Mouse (Mus musculus): ENCODE data around the gene Hmg20b. TPM values are rescaled to one million over a fixed set of nuclear protein-coding genes. Genes with fewer than 3 reads are reported as not detected.

The Hmg20b gene
- polyA plus RNA-seq, 1 experiment from 2014 or later = 69.0 TPM

GRCm38 (mm10) chr10:81366477-81367206, 16.4 kb upstream of the Hmg20b start:
- Histone ChIP-seq H3K9ac (ENCODE audit: low read depth, low read length) (peak overlapping the region; percentile 29; the same call in 1 of the 2 replicates), H3K4me2 (ENCODE audit: low read depth, low read length) (no peak overlapping the region), H3K27ac (ENCODE audit: low read length) (peak overlapping the region; percentile 46), H3K9me3 (ENCODE audit: control insufficient read depth, low read length) (no peaks in the 10 kb centered on the region), H3K4me3 (ENCODE audit: low read length) (no peak overlapping the region), H3K36me3 (ENCODE audit: control insufficient read depth, insufficient read depth, low read length) (peaks cover 51% of the 10 kb centered on the region), H3K4me1 (ENCODE audit: control insufficient read depth, insufficient read depth, low read length) (peaks cover 46% of the 10 kb centered on the region), H3K27me3 (replicated peaks; ENCODE audit: control insufficient read depth, insufficient read depth, low read length) (peaks cover 4% of the 10 kb centered on the region; the same call in 1 of the 2 replicates)
- peak; percentile 32 for ATAC-seq
- WGBS = 70% methylated on average over 6 of the region's 6 CpGs

- H3K4me3 ChIP-seq (ENCODE audit: low read length) = peak within 1 kb of the TSS; percentile 38
- peaks cover 52% of the 10 kb centered on the region for H3K4me1 ChIP-seq (ENCODE audit: control insufficient read depth, insufficient read depth, low read length)
- WGBS = 28% methylated on average over 12 of the region's 12 CpGs
- H3K9me3 ChIP-seq (ENCODE audit: control insufficient read depth, low read length) = no peaks in the 10 kb centered on the region
- H3K9ac ChIP-seq (ENCODE audit: low read depth, low read length) = peak within 1 kb of the TSS; percentile 61
- ATAC-seq = peak; percentile 53
- H3K27me3 ChIP-seq (replicated peaks; ENCODE audit: control insufficient read depth, insufficient read depth, low read length) = peaks cover 4% of the 10 kb centered on the region; the same call in 1 of the 2 replicates
- peaks cover 53% of the 10 kb centered on the region for H3K36me3 ChIP-seq (ENCODE audit: control insufficient read depth, insufficient read depth, low read length)
- H3K4me2 ChIP-seq (ENCODE audit: low read depth, low read length) = peak within 1 kb of the TSS; percentile 44
- peak within 1 kb of the TSS; percentile 46 for H3K27ac ChIP-seq (ENCODE audit: low read length)
These were observed 15.6 kb upstream of the Hmg20b start, which contains the start of gene 4930404N11Rik for GRCm38 (mm10) chr10:81365672-81366476. TSS of gene 4930404N11Rik (minus strand) at chr10:81365816.

DNA sequence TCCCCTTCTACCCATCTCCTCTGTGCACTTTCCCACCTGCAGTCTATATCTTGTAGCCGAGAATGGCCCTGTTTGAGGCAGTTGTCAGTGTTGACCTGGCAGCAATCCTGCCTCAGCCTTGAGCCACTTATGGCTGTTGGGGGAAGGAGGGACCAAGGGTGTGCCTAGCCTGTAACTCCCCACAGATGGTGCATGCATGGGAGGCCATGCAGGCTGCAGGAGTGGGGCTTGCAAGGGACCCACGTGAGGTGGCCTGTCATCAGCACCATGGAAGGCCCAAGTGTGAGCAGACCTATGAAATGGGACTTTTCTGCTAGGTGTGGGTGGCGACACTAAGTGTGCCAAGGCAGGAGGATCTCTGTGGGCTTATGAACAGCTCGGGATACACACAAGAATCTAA, 14.8 kb upstream of the Hmg20b start:
- ATAC-seq = peak; percentile 19; the same call in 1 of the 2 replicates
- Histone ChIP-seq H3K4me2 (ENCODE audit: low read depth, low read length) (no peak overlapping the region), H3K9me3 (ENCODE audit: control insufficient read depth, low read length) (no peaks in the 10 kb centered on the region), H3K27ac (ENCODE audit: low read length) (peak overlapping the region; percentile 46), H3K27me3 (replicated peaks; ENCODE audit: control insufficient read depth, insufficient read depth, low read length) (peaks cover 4% of the 10 kb centered on the region; the same call in 1 of the 2 replicates), H3K4me3 (ENCODE audit: low read length) (no peak overlapping the region), H3K4me1 (ENCODE audit: control insufficient read depth, insufficient read depth, low read length) (peaks cover 58% of the 10 kb centered on the region), H3K9ac (ENCODE audit: low read depth, low read length) (peak overlapping the region; percentile 61; the same call in 1 of the 2 replicates), H3K36me3 (ENCODE audit: control insufficient read depth, insufficient read depth, low read length) (peaks cover 47% of the 10 kb centered on the region)
- 37% methylated on average over 4 of the region's 4 CpGs for WGBS

GRCm38 (mm10) chr10:81364666-81365065, 14.4 kb upstream of the Hmg20b start:
- H3K36me3 ChIP-seq (ENCODE audit: control insufficient read depth, insufficient read depth, low read length) = peaks cover 44% of the 10 kb centered on the region
- peak overlapping the region; percentile 46; the same call in 1 of the 2 replicates for H3K27ac ChIP-seq (ENCODE audit: low read length)
- peak; percentile 21 for ATAC-seq

GRCm38 (mm10) chr10:81363436-81364346, 13.4 kb upstream of the Hmg20b start:
- H3K9ac ChIP-seq (ENCODE audit: low read depth, low read length) = peak overlapping the region; percentile 61
- peaks cover 4% of the 10 kb centered on the region; the same call in 1 of the 2 replicates for H3K27me3 ChIP-seq (replicated peaks; ENCODE audit: control insufficient read depth, insufficient read depth, low read length)
- H3K4me1 ChIP-seq (ENCODE audit: control insufficient read depth, insufficient read depth, low read length) = peaks cover 66% of the 10 kb centered on the region
- no peak overlapping the region; the same call in 1 of the 2 replicates for H3K27ac ChIP-seq (ENCODE audit: low read length)
- ATAC-seq = no peak
- H3K9me3 ChIP-seq (ENCODE audit: control insufficient read depth, low read length) = no peaks in the 10 kb centered on the region
- 15% methylated on average over 54 of the region's 54 CpGs for WGBS
- peaks cover 34% of the 10 kb centered on the region for H3K36me3 ChIP-seq (ENCODE audit: control insufficient read depth, insufficient read depth, low read length)
- H3K4me3 ChIP-seq (ENCODE audit: low read length) = peak overlapping the region; percentile 38
- peak overlapping the region; percentile 44 for H3K4me2 ChIP-seq (ENCODE audit: low read depth, low read length)

More at GRCm38 (mm10) chr10:81364666-81365065, 14.4 kb upstream of the Hmg20b start:
- Histone ChIP-seq H3K9ac (ENCODE audit: low read depth, low read length) (peak overlapping the region; percentile 61), H3K4me1 (ENCODE audit: control insufficient read depth, insufficient read depth, low read length) (peaks cover 61% of the 10 kb centered on the region), H3K27me3 (replicated peaks; ENCODE audit: control insufficient read depth, insufficient read depth, low read length) (peaks cover 4% of the 10 kb centered on the region; the same call in 1 of the 2 replicates), H3K4me2 (ENCODE audit: low read depth, low read length) (peak overlapping the region; percentile 44), H3K4me3 (ENCODE audit: low read length) (peak overlapping the region; percentile 38), H3K9me3 (ENCODE audit: control insufficient read depth, low read length) (no peaks in the 10 kb centered on the region)
- 12% methylated on average over 28 of the region's 28 CpGs for WGBS

- H3K36me3 ChIP-seq (ENCODE audit: control insufficient read depth, insufficient read depth, low read length) = peaks cover 22% of the 10 kb centered on the region
- no peak overlapping the region for H3K4me3 ChIP-seq (ENCODE audit: low read length)
- H3K27ac ChIP-seq (ENCODE audit: low read length) = no peak overlapping the region; the same call in 1 of the 2 replicates
- no peaks in the 10 kb centered on the region for H3K9me3 ChIP-seq (ENCODE audit: control insufficient read depth, low read length)
- 0 out of 2 replicates have a peak overlapping the region, but pooled peaks have one; percentile 61 for H3K9ac ChIP-seq (ENCODE audit: low read depth, low read length)
- H3K4me1 ChIP-seq (ENCODE audit: control insufficient read depth, insufficient read depth, low read length) = peaks cover 77% of the 10 kb centered on the region
- peaks cover 4% of the 10 kb centered on the region; the same call in 1 of the 2 replicates for H3K27me3 ChIP-seq (replicated peaks; ENCODE audit: control insufficient read depth, insufficient read depth, low read length)
- 67% methylated on average over 12 of the region's 12 CpGs for WGBS
- ATAC-seq = no peak
- 0 out of 2 replicates have a peak overlapping the region, but pooled peaks have one; percentile 5 for H3K4me2 ChIP-seq (ENCODE audit: low read depth, low read length)
These were observed 12.2 kb upstream of the Hmg20b start for GRCm38 (mm10) chr10:81362336-81362949.

DNA sequence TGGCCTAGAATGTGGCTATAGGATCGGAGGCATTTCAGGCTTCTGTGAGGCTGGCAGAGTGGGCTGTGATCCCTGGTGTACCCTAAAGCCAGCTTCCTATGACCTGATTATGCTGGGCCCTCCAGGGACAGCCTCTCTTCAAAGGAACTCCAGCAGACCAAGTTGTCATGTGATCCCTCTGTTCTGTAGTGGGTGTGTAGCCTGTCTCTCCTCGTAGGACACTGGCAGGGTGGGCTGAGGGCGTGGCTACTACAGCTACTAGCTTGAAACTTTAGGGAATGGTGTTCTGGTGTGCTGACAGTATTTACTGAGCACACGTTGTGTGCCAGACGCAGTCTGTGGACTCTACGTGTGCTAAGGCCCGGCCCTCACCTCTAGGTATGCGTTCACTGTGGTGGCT, 10.4 kb upstream of the Hmg20b start:
- Histone ChIP-seq H3K36me3 (ENCODE audit: control insufficient read depth, insufficient read depth, low read length) (peaks cover 13% of the 10 kb centered on the region), H3K4me1 (ENCODE audit: control insufficient read depth, insufficient read depth, low read length) (peaks cover 73% of the 10 kb centered on the region), H3K4me3 (ENCODE audit: low read length) (no peak overlapping the region), H3K27me3 (replicated peaks; ENCODE audit: control insufficient read depth, insufficient read depth, low read length) (peaks cover 4% of the 10 kb centered on the region; the same call in 1 of the 2 replicates), H3K9ac (ENCODE audit: low read depth, low read length) (peak overlapping the region; percentile 40; the same call in 1 of the 2 replicates), H3K4me2 (ENCODE audit: low read depth, low read length) (no peak overlapping the region), H3K9me3 (ENCODE audit: control insufficient read depth, low read length) (no peaks in the 10 kb centered on the region), H3K27ac (ENCODE audit: low read length) (peak overlapping the region; percentile 27; the same call in 1 of the 2 replicates)
- WGBS = 62% methylated on average over 8 of the region's 8 CpGs
- no peak for ATAC-seq

- Histone ChIP-seq H3K4me2 (ENCODE audit: low read depth, low read length) (peak overlapping the region; percentile 96), H3K9me3 (ENCODE audit: control insufficient read depth, low read length) (no peaks in the 10 kb centered on the region), H3K36me3 (ENCODE audit: control insufficient read depth, insufficient read depth, low read length) (peaks cover 13% of the 10 kb centered on the region), H3K27ac (ENCODE audit: low read length) (peak overlapping the region; percentile 83), H3K4me3 (ENCODE audit: low read length) (peak overlapping the region; percentile 83), H3K4me1 (ENCODE audit: control insufficient read depth, insufficient read depth, low read length) (peaks cover 63% of the 10 kb centered on the region), H3K27me3 (replicated peaks; ENCODE audit: control insufficient read depth, insufficient read depth, low read length) (peaks cover 4% of the 10 kb centered on the region; the same call in 1 of the 2 replicates), H3K9ac (ENCODE audit: low read depth, low read length) (peak overlapping the region; percentile 94)
- ATAC-seq = peak; percentile 49
- 33% methylated on average over 1 of the region's 1 CpGs for WGBS
These were observed 8.6 kb upstream of the Hmg20b start for GRCm38 (mm10) chr10:81358841-81359240.

All from intestine, embryonic 16.5 days (tissue).